Mouse (Mus musculus) C2C12 (cell line): ENCODE data around the gene Ddx25. TPM values are rescaled to one million over a fixed set of nuclear protein-coding genes. Genes with fewer than 3 reads are reported as not detected.

Experiments
- H3K27me3 ChIP-seq: one replicate; pipeline ENCODE4 v1.6.1; 2011; ENCODE audit not compliant: control insufficient read depth, insufficient read depth, insufficient read length
- H3K36me3 ChIP-seq: one replicate; pipeline ENCODE4 v1.6.1; 2011; ENCODE audit not compliant: control insufficient read depth, insufficient read depth
- H3K4me3 ChIP-seq: one replicate; pipeline ENCODE4 v1.5.1; 2011; ENCODE audit warnings: mild to moderate bottlenecking, control low read depth; ENCODE audit not compliant: poor library complexity, insufficient read depth, severe bottlenecking
- H3K79me2 ChIP-seq: one replicate; pipeline ENCODE4 v1.6.1; 2011; ENCODE audit not compliant: control insufficient read depth, insufficient read depth
- H3K79me3 ChIP-seq: one replicate; pipeline ENCODE4 v1.6.1; 2011; ENCODE audit warnings: low read depth, control low read depth
- H3ac ChIP-seq: one replicate; pipeline ENCODE3; 2011; ENCODE audit warnings: low read depth; ENCODE audit not compliant: control insufficient read depth, insufficient read length
- CEBPB ChIP-seq: IDR thresholded peaks from one replicate; pipeline ENCODE4 v1.6.1; 2011; ENCODE audit warnings: low read depth, mild to moderate bottlenecking, control low read depth, moderate library complexity
- CTCF ChIP-seq: IDR thresholded peaks from one replicate; pipeline ENCODE4 v1.5.1; 2011; ENCODE audit not compliant: control insufficient read depth, insufficient read depth, insufficient read length
- FOSL1 ChIP-seq: IDR thresholded peaks from one replicate; pipeline ENCODE4 v1.8.0; 2011; ENCODE audit warnings: mild to moderate bottlenecking, low read length; ENCODE audit not compliant: poor library complexity, insufficient read depth, severe bottlenecking
- MAX ChIP-seq: IDR thresholded peaks from one replicate; pipeline ENCODE4 v1.6.1; 2011; ENCODE audit warnings: mild to moderate bottlenecking, control low read depth
- MYOD1 ChIP-seq: IDR thresholded peaks from one replicate; pipeline ENCODE4 v1.6.1; 2011; ENCODE audit warnings: low read depth; ENCODE audit not compliant: control insufficient read depth, insufficient read length
- MYOG ChIP-seq: IDR thresholded peaks from one replicate; pipeline ENCODE4 v1.6.1; 2011; ENCODE audit not compliant: control insufficient read depth, insufficient read length; ENCODE audit errors: extremely low read depth
- USF1 ChIP-seq: IDR thresholded peaks from one replicate; pipeline ENCODE4 v1.6.1; 2011; ENCODE audit warnings: low read depth, mild to moderate bottlenecking, control low read depth, moderate library complexity
- polyA plus RNA-seq: library from polyadenylated mRNA; unstranded; fragments of >200 nt; fragmentation: generic; extraction: Trizol; gene quantifications from one replicate; pipeline ENCODE4 v1.2.1, GENCODE M21; 2012; ENCODE audit warnings: missing spikeins

Gene Ddx25
- polyA plus RNA-seq, 1 experiment, result under 0.01 TPM

GRCm38 (mm10) chr9:35522241-35522640 is 36.1 kb downstream of the Ddx25 start:
- Histone ChIP-seq H3K79me3 (no peaks in the 10 kb centered on the region), H3K36me3 (no peaks in the 10 kb centered on the region), H3K79me2 (no peaks in the 10 kb centered on the region), H3K4me3 (no peak overlapping the region), H3K27me3 (no peaks in the 10 kb centered on the region), H3ac (no peak overlapping the region)
- TF ChIP-seq MAX (no peak), MYOG (no peak), CEBPB (no peak), MYOD1 (no peak), FOSL1 (no peak), USF1 (no peak), CTCF (no peak)

- Histone ChIP-seq H3K4me3 (no peak overlapping the region), H3K27me3 (no peaks in the 10 kb centered on the region), H3ac (no peak overlapping the region), H3K36me3 (no peaks in the 10 kb centered on the region), H3K79me3 (no peaks in the 10 kb centered on the region), H3K79me2 (no peaks in the 10 kb centered on the region)
- no peak for TF ChIP-seq MYOG
- no peak for TF ChIP-seq CEBPB
- no peak for TF ChIP-seq CTCF
- TF ChIP-seq USF1, result no peak
- TF ChIP-seq MYOD1, result no peak
- TF ChIP-seq MAX, result no peak
- no peak for TF ChIP-seq FOSL1
These were observed 37.5 kb downstream of the Ddx25 start for GRCm38 (mm10) chr9:35520631-35521348.

DNA sequence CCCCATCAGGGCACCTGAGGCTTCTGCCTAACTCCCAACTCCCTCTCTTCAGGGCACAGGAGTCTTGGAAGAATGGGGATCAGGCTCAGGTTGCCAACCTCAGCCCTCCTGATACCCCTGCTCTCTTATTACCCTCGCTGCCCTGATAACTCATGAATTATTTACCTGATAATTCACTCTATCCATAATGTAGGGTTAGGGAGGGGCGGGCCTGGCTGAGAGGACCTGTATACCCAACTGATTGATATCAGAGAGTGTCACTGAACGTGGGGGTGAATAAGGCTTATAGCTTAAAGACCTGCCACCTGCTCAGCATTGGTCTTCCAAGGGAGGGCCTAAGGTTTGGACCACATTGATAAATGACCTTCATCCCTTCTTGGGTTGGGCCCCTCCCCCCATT is 40.2 kb downstream of the Ddx25 start, which contains the start of gene Gm1113:
Gene Gm1113 (minus strand): TSS at position 101 of the 400 bp plus-strand sequence.
- H3K79me2 ChIP-seq, result no peaks in the 10 kb centered on the region
- no peaks in the 10 kb centered on the region for H3K27me3 ChIP-seq
- H3K36me3 ChIP-seq, result no peaks in the 10 kb centered on the region
- no peak for TF ChIP-seq FOSL1
- TF ChIP-seq MAX, result no peak
- no peak for TF ChIP-seq CEBPB
- TF ChIP-seq CTCF, result no peak
- no peak for TF ChIP-seq MYOD1
- no peak for TF ChIP-seq USF1
- TF ChIP-seq MYOG, result no peak
- H3ac ChIP-seq, result no peak within 1 kb of the TSS
- H3K79me3 ChIP-seq, result no peaks in the 10 kb centered on the region
- no peak within 1 kb of the TSS for H3K4me3 ChIP-seq

GRCm38 (mm10) chr9:35516711-35517110 is 41.6 kb downstream of the Ddx25 start:
- H3K79me2 ChIP-seq, result no peaks in the 10 kb centered on the region
- H3K36me3 ChIP-seq, result no peaks in the 10 kb centered on the region
- no peaks in the 10 kb centered on the region for H3K27me3 ChIP-seq
- TF ChIP-seq MYOD1 (no peak), MAX (no peak)
- H3ac ChIP-seq, result no peak overlapping the region
- H3K4me3 ChIP-seq, result no peak overlapping the region
- H3K79me3 ChIP-seq, result no peaks in the 10 kb centered on the region

DNA sequence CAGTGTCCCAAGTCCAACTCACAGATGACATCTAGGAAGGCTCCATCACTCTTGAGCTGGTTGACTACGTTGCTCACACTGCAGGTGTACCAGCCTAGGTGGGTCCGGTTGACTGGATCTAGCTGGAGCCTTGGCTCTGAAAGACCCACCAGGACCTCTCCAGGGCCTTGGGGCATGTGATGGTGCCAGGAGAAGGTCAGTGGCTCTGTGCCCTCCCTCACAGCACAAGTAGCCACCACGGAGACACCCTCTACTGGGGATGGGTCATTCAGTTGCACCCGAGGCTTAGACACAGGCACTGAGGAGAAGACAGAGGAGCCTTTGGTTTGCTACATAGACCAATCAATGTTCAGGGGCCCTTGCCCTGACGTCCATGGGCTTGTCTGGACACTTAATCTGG is 42.1 kb downstream of the Ddx25 start:
- no peaks in the 10 kb centered on the region for H3K36me3 ChIP-seq
- no peak for TF ChIP-seq FOSL1
- no peaks in the 10 kb centered on the region for H3K79me3 ChIP-seq
- no peak overlapping the region for H3K4me3 ChIP-seq
- H3K79me2 ChIP-seq, result no peaks in the 10 kb centered on the region
- no peaks in the 10 kb centered on the region for H3K27me3 ChIP-seq
- no peak overlapping the region for H3ac ChIP-seq

- Histone ChIP-seq H3K27me3 (no peaks in the 10 kb centered on the region), H3K79me3 (no peaks in the 10 kb centered on the region), H3K36me3 (no peaks in the 10 kb centered on the region), H3ac (no peak overlapping the region), H3K79me2 (no peaks in the 10 kb centered on the region), H3K4me3 (no peak overlapping the region)
- no peak for TF ChIP-seq MYOG
These were observed 44.4 kb downstream of the Ddx25 start for GRCm38 (mm10) chr9:35513900-35514299.
